Mouse (Mus musculus) forebrain, postnatal 0 days (tissue): Measurements from ENCODE around the gene Shc1. TPM values are rescaled to one million over a fixed set of nuclear protein-coding genes. Genes with fewer than 3 reads are reported as not detected.

Source experiments
- ATAC-seq: fragments of 200-750 bp; cut with Nextera tagmentation; 2 replicates; pipeline ENCODE4 v1.8.0; 2017; ENCODE audit warnings: mild to moderate bottlenecking, moderate library complexity
- DNase-seq: peaks from one replicate; pipeline ENCODE4 v3.0.0-alpha.2; 2015
- H3K27ac ChIP-seq: fragments of 300-500 bp; sonication (generic); 2 replicates; pipeline ENCODE4 v1.5.1; 2014; ENCODE audit warnings: low read depth, mild to moderate bottlenecking, antibody characterized with exemption, low read length, moderate library complexity, mixed read lengths
- H3K27me3 ChIP-seq: fragments of 300-500 bp; sonication (generic); 2 replicates; pipeline ENCODE4 v1.6.1; 2014; ENCODE audit warnings: mild to moderate bottlenecking, low read length, mixed read lengths; ENCODE audit not compliant: insufficient read depth
- H3K36me3 ChIP-seq: fragments of 300-500 bp; sonication (generic); 2 replicates; pipeline ENCODE4 v1.6.1; 2014; ENCODE audit warnings: mild to moderate bottlenecking, moderate library complexity; ENCODE audit not compliant: insufficient read depth
- H3K4me1 ChIP-seq: fragments of 300-500 bp; sonication (generic); 2 replicates; pipeline ENCODE4 v1.6.1; 2014; ENCODE audit warnings: antibody characterized with exemption; ENCODE audit not compliant: insufficient read depth
- H3K4me2 ChIP-seq: fragments of 300-500 bp; sonication (generic); 2 replicates; pipeline ENCODE4 v1.6.1; 2014; ENCODE audit warnings: low read depth, mild to moderate bottlenecking, moderate library complexity
- H3K4me3 ChIP-seq: fragments of 300-500 bp; sonication (generic); 2 replicates; pipeline ENCODE4 v1.5.1; 2014; ENCODE audit warnings: low read depth, low read length, mixed read lengths
- H3K9ac ChIP-seq: fragments of 300-500 bp; sonication (generic); 2 replicates; pipeline ENCODE4 v1.6.1; 2014; ENCODE audit warnings: mild to moderate bottlenecking
- H3K9me3 ChIP-seq: fragments of 300-500 bp; sonication (generic); 2 replicates; pipeline ENCODE4 v1.6.1; 2016; ENCODE audit warnings: low read length
- CTCF ChIP-seq: sonication (generic); IDR thresholded peaks from 2 replicates; pipeline ENCODE4 v1.5.1; 2016; ENCODE audit warnings: antibody characterized with exemption, control low read depth, low read depth
- WGBS: fragments of 180-500 bp; shearing (Covaris S2); extraction: QIAGEN DNeasy Blood & Tissue Kit; methylation state at CpG from one replicate; pipeline ENCODE4 v1.1.7; 2014; 5-methylcytosine and 5-hydroxymethylcytosine counted together
- polyA plus RNA-seq: library from polyadenylated mRNA; unstranded; fragments of >200 nt; fragmentation: Nextera tagmentation; extraction: Ambion mirVana; gene quantifications from 2 replicates; pipeline ENCODE4 v1.2.1, GENCODE M21; 2015
- total RNA-seq: library from RNA; depleted of rRNA; stranded (reverse); fragments of >200 nt; gene quantifications from 2 replicates; pipeline ENCODE4 v1.2.3, GENCODE M21; 2014

Shc1 gene
- total and polyA plus RNA-seq, 2 experiments from 2014 or later = 11.8 to 19.8 TPM

DNA sequence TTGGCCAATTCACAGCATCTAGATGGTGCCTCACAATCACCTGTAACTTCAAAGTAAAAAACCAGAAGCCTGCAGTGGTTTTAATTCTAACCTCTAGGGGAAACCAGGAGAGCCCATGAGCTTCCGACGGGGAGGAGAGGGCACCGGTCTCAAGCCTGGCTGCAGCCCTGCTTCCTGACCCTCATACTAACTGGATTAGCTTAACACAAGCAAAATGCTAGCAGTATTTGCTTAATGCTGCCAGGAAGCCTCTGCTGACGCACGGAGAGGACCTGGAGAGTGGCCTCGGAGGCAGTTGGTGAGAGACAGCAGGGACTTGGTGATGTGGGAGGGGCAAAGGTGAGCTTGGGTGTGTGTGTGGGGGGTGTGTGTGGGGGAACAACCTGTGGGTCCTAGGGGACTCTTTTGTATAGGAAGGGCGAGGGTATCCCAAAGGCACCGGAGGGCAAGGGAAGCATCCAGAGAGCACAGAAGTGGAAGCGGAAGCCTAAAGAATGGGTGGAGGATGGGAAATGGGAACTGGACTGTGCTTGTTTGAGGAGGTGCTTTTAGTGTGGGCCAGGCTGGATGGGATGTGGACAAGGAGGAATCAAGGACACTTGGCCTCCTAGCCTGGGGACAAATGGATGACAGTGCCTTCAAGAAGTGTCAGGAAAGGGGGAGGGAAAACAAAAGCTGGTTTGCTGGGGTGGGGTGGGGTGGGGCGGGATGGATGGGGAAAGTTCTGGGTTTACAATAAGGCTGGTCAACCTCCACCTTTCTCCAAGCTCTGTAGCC, 36.3 kb downstream of the Shc1 start, which contains the start of gene Pmvk:
Gene Pmvk, plus strand, starts transcription at position 141 of the 777 bp plus-strand sequence.
- Histone ChIP-seq H3K4me1 (no peaks in the 10 kb centered on the region), H3K27me3 (no peaks in the 10 kb centered on the region), H3K9me3 (no peaks in the 10 kb centered on the region), H3K9ac (no peak within 1 kb of the TSS), H3K27ac (no peak within 1 kb of the TSS), H3K4me3 (no peak within 1 kb of the TSS), H3K4me2 (no peak within 1 kb of the TSS), H3K36me3 (no peaks in the 10 kb centered on the region)
- WGBS = 65% methylated on average over 10 of the region's 10 CpGs
- no peak for TF ChIP-seq CTCF
- DNase-seq (no peak), ATAC-seq (no peak)

- ATAC-seq (no peak), DNase-seq (no peak)
- Histone ChIP-seq H3K36me3 (no peaks in the 10 kb centered on the region), H3K4me1 (no peaks in the 10 kb centered on the region), H3K4me2 (no peak overlapping the region), H3K27ac (no peak overlapping the region), H3K9me3 (no peaks in the 10 kb centered on the region), H3K9ac (peak overlapping the region; percentile 14; the same call in 1 of the 2 replicates), H3K4me3 (no peak overlapping the region), H3K27me3 (no peaks in the 10 kb centered on the region)
- no peak for TF ChIP-seq CTCF
- 40% methylated on average over 1 of the region's 1 CpGs for WGBS
Observed at GRCm38 (mm10) chr3:89455786-89456285, 37.6 kb downstream of the Shc1 start.

- Histone ChIP-seq H3K27ac (no peak overlapping the region), H3K9me3 (no peaks in the 10 kb centered on the region), H3K27me3 (no peaks in the 10 kb centered on the region), H3K4me2 (no peak overlapping the region), H3K4me3 (no peak overlapping the region), H3K36me3 (no peaks in the 10 kb centered on the region), H3K9ac (no peak overlapping the region), H3K4me1 (no peaks in the 10 kb centered on the region)
- ATAC-seq = no peak
- peak; percentile 50 for DNase-seq
- WGBS = 31% methylated on average over 10 of the region's 10 CpGs
- TF ChIP-seq CTCF = peak; percentile 63
Observed at GRCm38 (mm10) chr3:89456726-89457665, 38.8 kb downstream of the Shc1 start.

DNA sequence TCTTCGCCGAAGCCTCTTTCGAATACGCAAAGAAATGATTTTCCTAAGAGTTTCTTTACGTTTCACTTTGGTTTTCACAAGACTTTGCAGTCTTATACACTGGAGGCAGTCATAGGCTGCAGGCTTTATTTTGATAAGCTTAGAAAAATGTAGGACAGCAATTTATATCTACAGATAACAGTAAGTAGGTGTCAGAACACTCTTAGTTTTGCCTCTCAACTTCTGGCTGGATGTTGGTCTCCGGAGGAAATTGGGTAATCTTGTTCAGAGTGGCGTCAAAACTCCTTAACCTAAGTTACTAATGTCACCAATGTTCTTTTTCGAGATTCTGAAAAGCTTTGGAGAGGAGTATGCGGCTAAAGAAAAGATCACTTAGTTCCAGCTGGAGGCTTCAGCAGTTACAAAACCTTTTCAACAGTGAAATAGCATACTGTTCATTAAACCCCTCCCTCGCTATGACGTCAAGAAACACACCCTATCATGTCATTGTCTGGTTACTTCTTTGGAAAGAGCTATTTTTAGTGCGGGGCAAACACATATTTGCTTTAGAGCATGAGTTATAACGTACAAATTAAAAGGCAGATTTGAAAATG, 40.2 kb downstream of the Shc1 start:
- no peak overlapping the region for H3K27ac ChIP-seq
- no peaks in the 10 kb centered on the region for H3K4me1 ChIP-seq
- peak overlapping the region; percentile 73 for H3K4me2 ChIP-seq
- no peaks in the 10 kb centered on the region for H3K27me3 ChIP-seq
- peak; percentile 67 for ATAC-seq
- DNase-seq = no peak
- no peak for TF ChIP-seq CTCF
- H3K9ac ChIP-seq = no peak overlapping the region
- H3K4me3 ChIP-seq = peak overlapping the region; percentile 68
- H3K9me3 ChIP-seq = no peaks in the 10 kb centered on the region
- WGBS = 40% methylated on average over 13 of the region's 13 CpGs
- H3K36me3 ChIP-seq = no peaks in the 10 kb centered on the region

DNA sequence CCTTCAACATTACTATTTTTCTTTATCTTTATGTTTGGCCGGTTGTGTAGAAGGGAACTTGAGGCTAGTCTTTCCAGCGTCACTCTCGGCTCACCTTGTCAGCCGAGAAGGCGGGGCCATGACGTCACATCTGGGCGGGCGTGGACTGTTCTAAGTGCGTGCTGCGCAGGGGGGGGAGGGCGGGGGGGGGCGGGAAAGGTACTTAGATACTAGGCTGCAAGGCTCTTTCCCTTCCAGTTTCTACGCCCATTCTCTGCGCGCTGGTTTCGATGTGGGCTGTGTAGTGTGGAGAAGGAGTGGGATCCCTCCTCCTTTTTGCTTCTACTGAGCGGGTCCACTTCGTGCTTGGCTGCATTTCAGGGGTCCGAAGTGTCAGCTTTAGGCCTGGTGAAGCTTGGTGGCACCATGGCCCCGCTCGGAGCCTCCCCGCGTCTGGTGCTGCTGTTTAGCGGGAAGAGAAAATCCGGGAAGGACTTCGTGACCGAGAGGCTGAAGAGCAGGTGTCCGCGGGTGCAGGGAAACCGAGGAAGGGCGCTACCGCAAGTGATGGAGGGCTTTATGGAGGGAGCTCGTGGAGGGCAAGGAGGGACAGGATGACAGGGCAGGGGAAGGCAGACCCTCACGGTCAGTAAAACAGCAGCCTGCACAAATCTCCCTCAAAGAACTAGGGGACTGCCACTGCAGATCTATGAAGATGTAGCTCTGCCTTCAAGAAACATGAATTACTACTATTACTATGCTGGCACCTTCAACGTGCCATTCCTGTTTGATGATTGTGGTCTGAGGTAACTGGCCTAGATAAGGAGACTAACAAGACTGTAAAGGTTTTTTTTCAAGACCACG, 40.9 kb downstream of the Shc1 start:
- no peaks in the 10 kb centered on the region for H3K4me1 ChIP-seq
- peak overlapping the region; percentile 79 for H3K9ac ChIP-seq
- H3K27me3 ChIP-seq = no peaks in the 10 kb centered on the region
- H3K36me3 ChIP-seq = no peaks in the 10 kb centered on the region
- H3K9me3 ChIP-seq = no peaks in the 10 kb centered on the region
- peak overlapping the region; percentile 68 for H3K4me3 ChIP-seq
- H3K4me2 ChIP-seq = peak overlapping the region; percentile 73
- peak overlapping the region; percentile 88 for H3K27ac ChIP-seq
- peak; percentile 93 for ATAC-seq
- no peak for TF ChIP-seq CTCF
- WGBS = under 1% methylated on average over 35 of the region's 36 CpGs
- DNase-seq = peak; percentile 93

- ATAC-seq = no peak
- Histone ChIP-seq H3K9ac (no peak overlapping the region), H3K36me3 (peaks cover 30% of the 10 kb centered on the region), H3K27me3 (no peaks in the 10 kb centered on the region), H3K4me2 (no peak overlapping the region), H3K9me3 (no peaks in the 10 kb centered on the region), H3K27ac (no peak overlapping the region), H3K4me1 (no peaks in the 10 kb centered on the region), H3K4me3 (no peak overlapping the region)
- DNase-seq = no peak
- 59% methylated on average over 4 of the region's 4 CpGs for WGBS
- no peak for TF ChIP-seq CTCF
Observed at GRCm38 (mm10) chr3:89468268-89468667, 50.0 kb downstream of the Shc1 start.
